Mouse (Mus musculus) layer of hippocampus, postnatal 25 days (tissue): ENCODE data around the gene Serpina1f. TPM values are rescaled to one million over a fixed set of nuclear protein-coding genes. Genes with fewer than 3 reads are reported as not detected.
"Not testable (repeated sequence)": the region's sequence is repeated elsewhere in the genome, so short reads cannot be mapped to it uniquely, and the experiment has no call there.

Experiments
- DNase-seq, 2 experiments: peaks; one replicate each; pipeline ENCODE4 v3.0.0; 2022; ENCODE audit warnings: mixed read lengths in 2 of 2, low spot score in 1 of 2; ENCODE audit errors: extremely low spot score in 1 of 2
- total RNA-seq, 2 experiments: library from RNA; stranded (reverse); gene quantifications; 2 replicates each; pipeline ENCODE4 v1.2.3; 2021

The Serpina1f gene
- total RNA-seq: not detected

DNA sequence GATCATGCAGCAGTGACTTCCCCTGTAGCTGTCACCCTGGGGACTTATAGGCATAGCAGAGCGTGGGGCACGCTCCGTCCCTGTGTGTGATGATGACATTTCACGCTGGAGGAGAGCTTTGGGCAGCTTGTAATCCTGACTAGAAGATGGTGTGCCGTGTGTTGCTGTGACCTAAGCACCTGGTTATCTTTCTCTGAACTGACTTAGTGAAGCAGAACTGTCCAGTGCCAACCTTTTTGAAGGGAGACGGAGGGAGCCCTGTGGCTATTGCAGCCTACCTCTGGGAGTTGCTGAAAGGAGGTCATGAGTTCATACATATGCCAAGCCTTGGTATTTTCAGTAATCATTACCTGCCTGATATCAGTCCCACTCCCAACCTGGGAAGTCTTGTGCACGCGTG is at the start of gene Serpina1f:
Gene Serpina1f, minus strand, starts transcription at position 101 of the 400 bp plus-strand sequence.
- DNase-seq: no peak

DNA sequence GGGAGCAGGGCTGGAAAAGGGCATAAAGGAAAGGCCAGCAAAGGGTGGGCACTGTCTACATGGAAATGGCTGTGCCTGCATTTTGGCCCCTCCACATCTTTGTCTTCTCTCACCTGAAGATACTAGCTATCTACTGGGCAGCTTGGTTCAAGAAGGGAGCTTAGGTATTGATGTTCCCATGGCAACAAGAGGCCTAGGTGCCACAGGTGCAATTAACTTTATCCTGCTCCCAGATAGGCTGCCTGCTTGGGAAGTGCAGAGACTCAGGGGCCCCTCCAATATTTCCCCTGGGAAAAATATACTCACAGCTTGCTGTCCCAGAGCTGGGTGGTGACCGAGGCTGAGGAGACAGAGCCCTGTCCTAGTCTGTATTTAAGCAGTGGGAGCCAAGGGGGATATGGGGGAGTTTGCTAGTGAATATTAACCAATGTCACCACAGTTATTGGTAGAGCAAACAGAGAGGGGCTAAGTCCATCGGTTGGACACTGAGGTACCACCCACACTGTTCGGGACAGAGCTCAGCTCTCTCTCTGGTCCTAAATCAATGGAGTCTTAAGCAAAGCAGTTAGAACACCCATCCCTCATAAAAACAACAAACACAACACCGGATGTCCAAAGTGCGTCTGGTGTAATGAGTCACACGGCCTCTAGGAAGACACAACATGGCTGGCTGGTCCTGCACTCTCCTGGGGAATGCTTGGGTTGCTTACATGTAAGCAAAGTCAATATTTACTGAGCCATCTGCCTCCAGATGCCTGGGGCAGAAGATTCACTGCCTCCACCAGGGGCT is 42.7 kb upstream of the Serpina1f start:
- not testable (repeated sequence) for DNase-seq

DNA sequence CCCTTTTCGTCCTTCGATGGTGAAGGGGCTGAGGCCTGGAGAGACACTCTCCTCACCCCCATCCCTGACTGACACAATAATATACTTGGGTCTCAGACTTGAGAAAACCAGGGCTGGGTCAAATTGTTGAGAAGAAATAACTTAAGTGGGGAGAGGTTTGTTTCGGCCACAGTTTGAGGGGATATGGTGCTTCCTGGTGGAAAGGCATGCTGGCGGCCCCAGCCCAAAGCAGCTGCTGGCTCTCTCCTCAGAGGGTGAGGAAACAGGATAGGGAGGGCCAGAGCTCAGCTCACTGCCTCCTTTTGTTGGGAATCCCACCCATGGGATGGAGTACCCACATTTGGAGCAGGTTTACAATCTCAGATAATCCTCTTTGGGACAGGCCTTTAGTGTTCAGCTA is 40.2 kb upstream of the Serpina1f start:
- not testable (repeated sequence) for DNase-seq

DNA sequence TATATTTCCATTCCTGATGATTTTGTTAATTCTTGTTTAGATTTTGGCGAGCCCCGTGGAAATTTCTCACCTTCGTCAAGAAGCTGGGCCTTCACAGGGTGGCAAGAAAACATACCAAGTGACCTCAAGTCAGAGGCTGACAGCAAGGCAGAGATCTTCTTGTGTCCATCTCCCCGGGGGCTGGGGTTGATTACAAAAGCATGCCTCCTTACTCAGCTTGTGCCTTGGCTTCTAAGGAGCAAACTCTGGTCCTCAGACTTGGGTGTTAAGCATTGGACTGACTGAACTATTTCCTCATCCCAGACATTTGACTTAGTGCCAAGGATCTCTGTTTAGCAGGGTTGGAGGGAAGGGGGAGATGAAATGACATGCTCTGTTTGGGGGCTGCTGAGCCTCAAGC is 39.8 kb upstream of the Serpina1f start:
- not testable (repeated sequence) for DNase-seq

DNA sequence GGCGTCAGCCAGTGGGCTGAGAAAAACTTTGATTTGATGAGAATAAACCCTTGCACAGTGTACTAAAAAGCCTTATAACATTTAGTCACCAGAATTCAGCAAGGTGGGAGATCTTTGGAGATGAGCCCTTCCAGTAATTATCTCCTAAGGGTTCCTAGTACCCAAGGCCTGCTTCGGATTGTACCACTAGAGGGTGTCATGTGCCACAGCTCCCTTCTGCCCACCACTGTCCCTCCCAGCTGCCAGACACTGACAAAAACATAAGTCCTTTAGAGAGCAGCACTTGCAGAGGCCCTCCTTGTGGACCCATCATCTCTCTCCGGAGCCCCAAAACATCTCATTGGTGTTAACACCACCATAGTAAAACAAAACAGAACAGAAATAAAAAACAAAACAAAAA is 16.2 kb upstream of the Serpina1f start:
- DNase-seq: no peak

DNA sequence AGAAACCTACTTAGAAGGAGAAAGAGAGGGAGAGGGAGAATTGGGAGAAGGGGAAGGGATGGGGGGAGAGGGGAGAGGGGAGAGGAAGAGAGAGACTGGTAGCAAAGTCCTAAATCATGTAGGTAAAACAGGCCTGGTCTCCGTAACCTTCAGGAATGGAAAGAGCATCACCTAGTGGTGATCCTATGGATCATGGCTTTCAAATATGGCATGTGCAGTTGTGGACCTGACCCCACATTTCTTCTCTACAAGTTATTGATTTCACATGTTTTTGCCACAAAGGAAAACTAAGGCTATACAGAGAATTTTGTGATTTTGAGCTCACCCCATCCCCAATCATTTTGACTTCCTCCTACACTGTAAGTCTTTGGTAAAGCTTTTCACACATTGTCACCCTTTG is 15.1 kb upstream of the Serpina1f start:
- DNase-seq: no peak

DNA sequence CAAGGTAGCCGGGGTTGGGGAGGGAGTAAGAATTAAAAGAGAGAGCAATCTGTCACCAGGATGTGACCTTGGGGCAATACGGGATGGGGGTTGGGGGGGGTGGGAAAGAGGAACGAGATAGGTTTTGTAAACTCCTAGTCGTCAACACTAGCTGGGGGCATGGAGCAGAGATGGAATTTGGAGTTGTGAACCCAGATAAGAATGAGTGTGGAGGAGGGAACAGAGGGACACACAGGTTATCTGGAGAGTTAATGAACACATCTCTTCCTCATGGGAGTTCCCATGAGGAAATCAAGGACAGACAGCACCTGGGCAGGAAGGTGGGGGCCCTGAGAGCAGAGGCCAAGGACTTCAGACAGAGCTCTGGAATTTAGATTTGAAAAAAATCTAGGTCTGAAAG is 10.8 kb upstream of the Serpina1f start:
- no peak for DNase-seq

DNA sequence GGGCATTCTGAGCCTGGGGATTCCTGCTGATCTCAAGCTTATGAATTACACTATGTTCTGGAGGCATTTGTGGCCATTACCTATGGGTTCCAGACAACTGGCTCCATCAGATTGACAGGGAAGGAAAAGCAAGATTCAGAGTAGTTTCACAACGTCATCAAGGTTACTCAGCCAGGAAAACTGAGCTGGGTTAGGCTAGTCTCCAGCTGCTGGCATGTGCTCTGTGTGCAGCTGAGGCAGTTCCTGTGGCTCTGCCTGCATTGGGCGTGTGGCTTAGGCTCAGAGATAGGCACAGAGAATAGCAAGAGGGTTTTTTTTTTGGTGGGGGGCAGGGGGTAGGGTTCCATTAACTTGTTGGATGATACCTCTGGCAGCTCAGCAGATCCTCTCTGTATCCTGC is 10.2 kb upstream of the Serpina1f start:
- no peak for DNase-seq

DNA sequence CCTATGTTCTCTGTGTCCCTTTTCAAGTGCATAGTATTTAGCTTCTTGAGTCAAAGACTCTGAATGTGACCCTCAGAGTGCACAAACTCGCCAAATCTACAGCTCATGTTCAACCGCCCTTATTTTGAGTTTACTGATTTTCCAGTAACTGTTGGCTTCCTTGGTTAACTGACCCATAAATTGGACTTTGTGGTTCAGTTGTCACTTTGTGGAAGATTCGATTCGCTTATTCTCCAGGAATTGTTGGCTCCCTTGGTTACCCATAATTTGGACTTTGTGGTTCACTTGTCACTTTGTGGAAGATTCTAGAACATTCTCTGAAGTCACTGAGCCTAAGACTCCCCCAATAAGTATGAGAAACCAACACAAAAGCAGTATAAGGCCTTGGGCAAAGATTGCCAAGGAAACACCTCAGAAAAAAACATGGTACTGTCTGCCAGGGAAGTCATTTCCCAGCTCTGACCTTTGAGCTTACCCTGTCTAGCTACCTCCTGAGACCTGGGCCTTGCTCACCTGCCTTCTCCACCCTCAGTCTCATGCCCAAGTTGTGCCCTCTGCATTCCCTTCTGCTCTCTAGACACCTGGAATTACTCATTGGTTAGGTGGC is 4.9 kb upstream of the Serpina1f start:
- DNase-seq: no peak

DNA sequence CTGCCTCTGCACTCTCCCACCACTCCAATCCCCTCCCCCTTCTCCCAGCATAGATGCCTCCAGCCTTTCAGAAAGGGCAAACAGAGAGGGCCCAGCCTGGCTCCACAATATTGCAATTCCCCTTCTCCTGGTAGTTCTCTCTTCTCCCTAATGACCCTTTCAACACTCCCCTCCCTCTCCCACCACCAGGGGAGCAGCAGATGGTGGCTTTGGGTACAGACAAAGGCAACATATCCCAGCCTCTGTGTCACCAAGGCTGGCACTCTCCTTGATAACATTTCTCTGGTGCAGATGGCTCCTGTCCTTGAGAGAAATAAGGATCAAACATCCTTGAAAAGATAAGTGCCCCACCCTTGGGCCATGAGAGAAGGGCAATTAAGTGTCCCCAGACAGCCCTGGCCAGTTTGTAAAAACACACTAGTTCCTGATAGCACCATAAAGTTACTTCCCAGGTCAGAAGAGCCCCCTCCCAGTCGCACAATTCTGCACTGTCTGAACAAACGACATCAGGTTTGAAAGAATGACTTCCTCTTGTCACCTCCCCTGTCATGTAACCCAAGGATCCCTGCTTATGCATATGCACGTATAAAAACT is 7.0 kb downstream of the Serpina1f start:
- no peak for DNase-seq

DNA sequence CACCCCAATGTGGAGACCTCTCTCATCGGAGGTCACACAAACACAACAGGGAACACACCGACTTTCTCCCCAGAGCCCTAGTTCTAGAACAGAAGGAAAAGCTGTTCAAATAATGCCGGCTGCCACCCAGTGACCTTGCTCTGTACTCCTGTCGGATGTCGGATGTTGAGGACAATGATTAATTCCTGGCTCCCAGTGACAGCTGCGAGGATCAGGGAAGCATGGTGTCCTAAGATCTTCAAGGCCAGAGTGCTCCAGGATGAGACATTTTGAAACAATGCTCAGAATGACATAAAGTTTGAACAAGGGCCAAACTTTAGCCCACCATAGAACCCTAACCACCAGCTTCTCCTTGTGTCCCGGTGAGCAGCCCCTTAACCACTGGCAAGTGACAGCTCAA is 8.3 kb downstream of the Serpina1f start:
- no peak for DNase-seq

DNA sequence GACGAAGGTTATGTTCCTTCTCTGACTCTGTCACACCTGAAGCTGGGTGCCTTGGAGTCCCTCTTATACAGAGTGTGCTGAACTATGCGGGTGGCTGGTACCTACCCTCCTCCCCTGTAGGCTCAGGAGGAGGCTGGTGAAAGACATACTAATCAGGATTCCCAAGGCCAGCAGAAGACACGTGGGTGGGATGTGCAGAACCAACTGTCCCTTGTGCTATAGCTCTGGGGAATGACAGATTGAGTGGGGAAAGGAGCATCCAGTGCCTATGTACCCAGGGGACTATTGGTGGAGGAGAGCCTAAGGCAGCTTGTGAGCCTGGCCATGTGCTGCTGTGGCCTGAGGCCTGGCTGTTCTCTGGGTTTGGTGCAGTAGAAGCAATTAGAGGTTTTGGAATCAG is 9.3 kb downstream of the Serpina1f start:
- peak in 1 of 2 experiments; percentile 27 for DNase-seq

DNA sequence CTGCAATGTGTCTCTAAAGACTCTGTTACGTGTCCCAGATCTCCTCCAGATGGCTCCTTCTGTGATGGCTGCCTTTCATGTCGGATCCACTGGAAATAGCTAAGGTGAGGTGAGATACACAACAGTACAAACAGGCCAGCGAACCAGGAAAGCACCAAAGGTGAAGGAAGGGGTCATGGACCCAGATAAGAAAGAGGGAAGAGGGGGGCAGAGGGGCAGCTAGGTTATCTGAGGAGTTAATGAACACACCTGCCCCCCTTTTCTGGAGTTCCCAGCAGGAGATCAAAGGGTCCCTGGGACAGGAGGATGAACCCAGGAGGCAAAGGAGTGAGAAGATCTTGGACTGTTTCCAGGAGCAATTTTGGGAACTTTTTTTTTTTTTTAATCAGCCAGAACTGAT is 9.9 kb downstream of the Serpina1f start:
- no peak for DNase-seq

DNA sequence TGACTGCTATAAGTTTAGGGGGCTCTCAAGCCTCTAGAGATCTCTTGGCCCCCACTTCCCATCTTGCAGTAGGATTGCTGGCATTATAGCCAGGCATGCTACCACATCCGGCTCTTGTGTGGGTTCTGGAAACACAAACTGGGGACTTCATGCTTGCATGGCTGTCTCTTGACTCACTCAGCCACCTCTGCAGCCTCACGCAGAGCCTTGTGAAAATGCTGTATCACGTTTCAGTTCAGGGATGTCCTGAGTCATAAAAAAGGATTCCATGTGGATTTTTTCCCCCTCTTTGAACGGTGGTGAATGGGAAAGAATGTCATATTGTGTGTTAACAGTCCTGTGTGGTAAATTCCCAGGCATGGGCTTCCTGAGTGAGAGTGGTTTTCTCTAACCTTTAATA is 11.6 kb downstream of the Serpina1f start:
- DNase-seq: no peak

DNA sequence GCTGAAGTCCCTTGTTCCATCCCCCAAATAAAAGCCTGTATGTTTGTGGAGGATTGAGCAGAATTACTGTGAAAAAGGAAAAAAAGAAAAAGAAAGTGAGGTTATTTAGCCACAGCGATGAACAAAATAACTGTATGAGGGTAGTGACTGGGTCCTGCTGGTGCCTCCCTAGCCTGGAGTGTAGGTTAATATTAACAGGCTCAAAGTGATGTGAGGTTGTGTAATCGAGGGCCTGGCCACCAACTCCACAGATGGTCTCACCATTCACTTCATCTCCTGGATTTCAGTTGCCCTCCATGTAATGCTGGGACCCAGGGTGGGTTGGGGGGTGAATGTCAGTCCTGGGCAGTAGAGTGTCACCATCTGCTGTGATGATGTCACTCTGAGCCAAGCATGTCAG is 13.6 kb downstream of the Serpina1f start:
- DNase-seq: no peak

DNA sequence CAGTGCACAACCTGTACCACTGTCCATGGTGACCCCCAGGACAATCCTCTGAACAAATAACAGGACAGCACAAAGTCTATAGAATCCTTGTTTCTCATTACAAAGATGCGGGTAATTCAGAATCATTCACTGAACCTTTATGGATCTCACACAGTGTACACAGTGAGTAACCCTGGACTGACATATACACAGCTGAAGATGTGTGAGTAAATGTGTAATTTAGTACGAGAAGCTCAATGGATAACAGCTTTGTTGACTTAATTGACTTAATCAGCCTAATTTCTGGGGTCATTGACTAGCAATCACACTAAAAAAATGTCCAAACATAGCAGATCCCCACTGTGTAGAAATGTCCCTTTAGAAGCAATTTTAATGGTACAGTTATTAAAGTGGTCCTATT is 14.2 kb downstream of the Serpina1f start:
- DNase-seq: no peak

DNA sequence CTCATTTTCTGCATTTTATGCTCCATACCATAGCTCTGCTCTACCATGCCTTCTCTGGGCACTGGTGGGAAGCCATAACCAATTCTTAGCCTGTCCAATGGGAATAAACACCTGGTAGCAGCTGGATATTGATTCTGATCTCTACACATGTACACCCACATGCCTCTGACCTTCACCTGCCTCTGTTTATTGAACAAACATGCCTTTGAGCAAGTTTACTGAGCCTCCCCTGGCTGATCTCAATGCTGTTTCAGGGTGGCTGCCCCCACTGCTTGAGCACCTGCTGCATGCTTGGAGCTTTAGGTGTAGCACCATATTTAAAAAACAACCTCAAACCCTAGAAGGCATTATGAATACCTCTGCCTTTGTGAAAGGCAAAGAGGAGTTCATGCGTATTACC is 15.5 kb downstream of the Serpina1f start:
- DNase-seq: not testable (repeated sequence)

DNA sequence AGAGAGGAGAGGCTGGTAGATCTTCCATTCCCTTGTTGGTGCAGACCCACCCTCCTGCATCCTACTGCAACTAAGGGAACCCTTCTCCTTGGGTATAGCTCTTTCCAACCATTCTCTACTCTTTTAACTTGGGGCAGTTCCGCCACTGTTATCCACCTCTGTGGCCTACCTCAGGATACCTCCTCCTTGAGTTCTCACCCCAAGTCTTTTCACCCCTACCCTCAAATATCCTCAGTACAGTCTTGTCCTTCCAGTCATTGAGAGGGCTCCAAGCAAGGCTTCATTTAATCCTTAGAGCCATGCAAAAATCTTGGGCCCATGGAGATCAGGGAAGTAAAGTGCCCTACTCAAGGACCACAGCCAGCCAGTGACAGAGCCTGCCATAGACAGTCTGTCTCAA is 19.3 kb downstream of the Serpina1f start, which contains the start of gene Serpina16:
Gene Serpina16, minus strand, starts transcription at position 101 of the 400 bp plus-strand sequence.
- no peak for DNase-seq

DNA sequence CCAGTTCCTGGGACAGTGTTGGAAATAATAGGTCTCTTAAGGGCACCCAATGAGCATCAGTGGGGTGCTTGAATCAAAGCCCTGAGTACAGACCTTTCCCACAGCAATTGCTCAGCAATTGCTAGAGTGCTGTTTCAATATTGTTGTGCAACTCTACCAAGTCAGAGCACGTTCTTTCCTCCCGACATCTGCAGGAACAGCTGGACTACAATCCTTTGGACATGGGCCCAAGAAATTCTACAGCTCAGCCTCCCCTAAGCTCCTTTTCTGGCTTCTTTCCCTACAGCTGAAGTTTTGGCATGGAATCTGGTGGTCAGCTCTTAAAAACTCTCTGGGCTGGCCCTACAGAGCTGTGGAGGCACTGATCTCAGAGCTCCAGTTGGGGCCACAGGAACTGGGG is 22.1 kb downstream of the Serpina1f start:
- no peak for DNase-seq

DNA sequence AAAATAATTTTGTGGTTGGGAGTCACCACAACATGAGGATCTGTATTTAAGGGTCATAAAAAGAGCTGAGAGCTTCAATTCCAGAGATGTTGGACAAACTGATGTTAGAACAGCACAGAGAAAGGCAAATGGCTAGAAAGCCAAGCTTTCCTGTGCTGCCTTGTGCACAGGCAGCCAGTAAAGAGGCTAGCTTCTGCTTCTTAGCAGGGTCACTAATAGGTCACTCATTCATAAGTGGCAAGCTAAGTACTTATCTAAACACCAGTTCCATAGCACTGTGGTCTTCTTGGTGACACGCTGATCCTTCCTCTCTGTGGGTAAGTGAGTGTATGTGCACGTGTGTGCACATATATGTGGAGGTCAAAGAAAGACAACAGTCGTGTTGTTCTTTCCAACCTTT is 23.8 kb downstream of the Serpina1f start:
- no peak for DNase-seq

DNA sequence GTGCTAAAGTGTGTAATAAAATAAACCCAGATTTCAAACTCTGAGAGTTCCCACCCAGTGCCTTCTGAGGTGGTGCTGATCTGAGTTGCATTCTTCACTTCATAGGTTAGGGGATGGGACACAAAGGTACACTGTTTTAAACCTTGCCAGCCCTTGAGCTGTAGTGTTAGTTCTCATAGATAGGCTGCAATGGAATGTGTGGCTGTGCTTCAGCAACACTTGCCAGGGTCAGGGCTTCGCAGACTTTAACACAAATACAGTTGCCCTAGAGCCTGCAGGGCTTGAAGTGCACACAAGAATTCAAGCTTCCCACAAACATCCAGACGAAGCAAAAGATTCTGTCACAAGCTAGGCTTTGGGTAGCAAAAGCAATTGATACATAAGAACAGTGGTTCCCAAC is 24.4 kb downstream of the Serpina1f start:
- DNase-seq: no peak

DNA sequence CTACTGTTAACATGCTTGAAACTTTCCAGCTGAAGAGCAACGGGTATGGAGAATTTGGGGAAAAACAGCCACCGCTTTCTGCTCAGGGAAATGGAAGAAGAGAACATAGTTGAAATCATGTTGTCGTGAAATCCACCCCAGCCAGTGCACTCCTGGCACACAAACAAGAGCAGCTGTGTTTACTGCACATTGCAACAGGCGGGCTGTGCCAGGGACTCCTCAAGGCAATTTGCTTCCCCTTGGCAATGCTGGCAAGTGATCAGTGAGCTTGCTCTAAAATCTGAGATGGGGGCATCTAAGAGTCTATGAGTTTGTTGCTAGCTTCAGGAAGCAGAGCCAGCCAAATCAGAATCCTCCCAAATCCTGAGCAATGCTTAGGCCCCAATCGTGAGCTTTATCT is 25.0 kb downstream of the Serpina1f start:
- DNase-seq: peak; percentile 14 to 25
